Mouse (Mus musculus) Patski (cell line): ENCODE data around the gene Mybbp1a. TPM values are rescaled to one million over a fixed set of nuclear protein-coding genes. Genes with fewer than 3 reads are reported as not detected.
A peak's percentile ranks its signal among the peaks of the same experiment; 100 is the strongest.

Experiments used
- ATAC-seq: fragments of 100-300 bp; one replicate; pipeline ENCODE4 v1.8.0; 2021
- CTCF ChIA-PET: fragments of 350-600 bp; sonication (Branson Sonifier 250); formaldehyde crosslinking; loops from one replicate; lab custom pipeline; 2022; ENCODE audit warnings: inconsistent platforms; lab: Charles Lee
- POLR2A ChIA-PET: fragments of 350-600 bp; sonication (Branson Sonifier 250); formaldehyde crosslinking; loops from one replicate; lab custom pipeline; 2022; ENCODE audit warnings: antibody characterized with exemption, inconsistent platforms; lab: Charles Lee
- DNase-seq: peaks from one replicate; pipeline ENCODE4 v3.0.0-alpha.2; 2011; ENCODE audit warnings: low read depth, low spot score
- H3K27me3 ChIP-seq: fragments of 371-371 bp; one replicate; pipeline ENCODE4 v1.5.1; 2021
- CTCF ChIP-seq: fragments of 100-300 bp; IDR thresholded peaks from one replicate; pipeline ENCODE4 v1.5.1; 2021
- in situ Hi-C: fragments of 300-500 bp; cut with MboI; formaldehyde crosslinking; loops from 3 replicates; pipeline ENCODE4 v1.11.1; 2018; ENCODE audit warnings: low pct_unique_long_range_greater_than_20kb, mixed read lengths
- polyA plus RNA-seq: library from polyadenylated mRNA; unstranded; gene quantifications from one replicate; pipeline ENCODE4 v1.2.3, GENCODE M21; 2021

The Mybbp1a gene
- polyA plus RNA-seq, 1 experiment from 2014 or later, result 184 TPM

GRCm38 (mm10) chr11:72458502-72458901, 17.3 kb downstream of the Mybbp1a start:
- no peak for TF ChIP-seq CTCF
- in situ Hi-C loops, result no loop called here
- H3K27me3 ChIP-seq, result no peaks in the 10 kb centered on the region
- ChIA-PET POLR2A (no interaction called here), CTCF (interaction anchor here (0.7 to 1.5 kb wide), 2 partner anchors 14 to 105 kb away, joined by 3 read pairs; no protein-coding TSS in a partner anchor)
- ATAC-seq (no peak), DNase-seq (no peak)

- no peak for ATAC-seq
- POLR2A ChIA-PET, result no interaction called here
- no peak for DNase-seq
- CTCF ChIA-PET, result no interaction called here
- no peak for TF ChIP-seq CTCF
- in situ Hi-C loops, result no loop called here
- H3K27me3 ChIP-seq, result no peaks in the 10 kb centered on the region
Measured at GRCm38 (mm10) chr11:72461500-72461981, 20.4 kb downstream of the Mybbp1a start.

- CTCF ChIA-PET, result interaction anchor here (0.9 kb wide), 1 partner anchor 29 kb away, joined by 3 read pairs; the partner anchor contains the start of gene Ggt6
- no peak for DNase-seq
- no peak for TF ChIP-seq CTCF
- ATAC-seq, result no peak
- in situ Hi-C loops, result no loop called here
- no peaks in the 10 kb centered on the region for H3K27me3 ChIP-seq
- POLR2A ChIA-PET, result interaction anchor here (2.1 kb wide), 1 partner anchor 11 kb away, joined by 4 read pairs; no protein-coding TSS in a partner anchor
Measured at GRCm38 (mm10) chr11:72464821-72465220, 23.7 kb downstream of the Mybbp1a start.

GRCm38 (mm10) chr11:72465978-72466693, 25.0 kb downstream of the Mybbp1a start:
- no peak for DNase-seq
- ChIA-PET CTCF (interaction anchor here (0.7 to 1.3 kb wide), 3 partner anchors 14 to 97 kb away, joined by 3 to 4 read pairs (median 3); no protein-coding TSS in a partner anchor), POLR2A (interaction anchor here (0.7 to 1.5 kb wide), 3 partner anchors 13 to 32 kb away, joined by 3 read pairs; partner anchors contain the start of gene Spns2)
- H3K27me3 ChIP-seq, result no peaks in the 10 kb centered on the region
- no peak for TF ChIP-seq CTCF
- ATAC-seq, result no peak
- in situ Hi-C loops, result no loop called here

GRCm38 (mm10) chr11:72466694-72467507, 25.7 kb downstream of the Mybbp1a start:
- POLR2A ChIA-PET, result interaction anchor here (0.7 to 1.5 kb wide), 4 partner anchors 14 to 98 kb away, joined by 3 read pairs; partner anchors contain the start of gene Spns2
- DNase-seq, result no peak
- CTCF ChIA-PET, result interaction anchor here (0.7 to 1.3 kb wide), 4 partner anchors 14 to 97 kb away, joined by 3 to 4 read pairs (median 3); no protein-coding TSS in a partner anchor
- in situ Hi-C loops, result no loop called here
- ATAC-seq, result no peak
- no peaks in the 10 kb centered on the region for H3K27me3 ChIP-seq
- TF ChIP-seq CTCF, result no peak

GRCm38 (mm10) chr11:72468525-72468924, 27.4 kb downstream of the Mybbp1a start:
- ATAC-seq, result no peak
- no peak for DNase-seq
- in situ Hi-C loops, result no loop called here
- CTCF ChIA-PET, result interaction anchor here (0.8 to 1.1 kb wide), 2 partner anchors 33 to 95 kb away, joined by 3 read pairs; partner anchors contain the start of gene Ggt6
- POLR2A ChIA-PET, result interaction anchor here (0.9 to 1.2 kb wide), 3 partner anchors 15 to 35 kb away, joined by 3 to 4 read pairs (median 3); no protein-coding TSS in a partner anchor
- TF ChIP-seq CTCF, result no peak
- no peaks in the 10 kb centered on the region for H3K27me3 ChIP-seq

GRCm38 (mm10) chr11:72469217-72469616, 28.1 kb downstream of the Mybbp1a start:
- CTCF ChIA-PET, result interaction anchor here (0.8 to 1.1 kb wide), 4 partner anchors 9 to 95 kb away, joined by 3 to 5 read pairs (median 3); partner anchors contain the start of gene Ggt6
- H3K27me3 ChIP-seq, result no peaks in the 10 kb centered on the region
- DNase-seq (no peak), ATAC-seq (peak; percentile 90)
- POLR2A ChIA-PET, result interaction anchor here (0.9 to 1.2 kb wide), 3 partner anchors 16 to 35 kb away, joined by 3 to 4 read pairs (median 3); no protein-coding TSS in a partner anchor
- no peak for TF ChIP-seq CTCF
- in situ Hi-C loops, result no loop called here

GRCm38 (mm10) chr11:72470004-72470403, 28.8 kb downstream of the Mybbp1a start:
- CTCF ChIA-PET, result interaction anchor here (1.0 to 2.4 kb wide), 2 partner anchors 9 to 11 kb away, joined by 5 to 8 read pairs; no protein-coding TSS in a partner anchor
- in situ Hi-C loops, result no loop called here
- ATAC-seq (no peak), DNase-seq (no peak)
- TF ChIP-seq CTCF, result no peak
- POLR2A ChIA-PET, result no interaction called here
- H3K27me3 ChIP-seq, result no peaks in the 10 kb centered on the region

GRCm38 (mm10) chr11:72471381-72471780, 30.2 kb downstream of the Mybbp1a start:
- no peaks in the 10 kb centered on the region for H3K27me3 ChIP-seq
- DNase-seq (no peak), ATAC-seq (no peak)
- CTCF ChIA-PET, result interaction anchor here (1.1 to 2.4 kb wide), 2 partner anchors 10 to 11 kb away, joined by 3 to 8 read pairs; no protein-coding TSS in a partner anchor
- POLR2A ChIA-PET, result no interaction called here
- in situ Hi-C loops, result no loop called here
- no peak for TF ChIP-seq CTCF

GRCm38 (mm10) chr11:72473540-72473939, 32.4 kb downstream of the Mybbp1a start:
- ATAC-seq (no peak), DNase-seq (no peak)
- no peak for TF ChIP-seq CTCF
- ChIA-PET CTCF (interaction anchor here (1.4 kb wide), 1 partner anchor 10 kb away, joined by 5 read pairs; no protein-coding TSS in a partner anchor), POLR2A (interaction anchor here (0.5 to 1.7 kb wide), 3 partner anchors 10 to 34 kb away, joined by 3 to 8 read pairs (median 3); no protein-coding TSS in a partner anchor)
- in situ Hi-C loops, result no loop called here
- H3K27me3 ChIP-seq, result no peaks in the 10 kb centered on the region
